Mouse (Mus musculus) NIH3T3 (cell line): ENCODE results near the gene Eif4a3.
"Not testable (repeated sequence)": the region's sequence is repeated elsewhere in the genome, so short reads cannot be mapped to it uniquely, and the experiment has no call there.

Experiments used
- DNase-seq: peaks from one replicate; pipeline ENCODE4 v3.0.0-alpha.2; 2012; ENCODE audit warnings: low read depth

Eif4a3 gene

DNA sequence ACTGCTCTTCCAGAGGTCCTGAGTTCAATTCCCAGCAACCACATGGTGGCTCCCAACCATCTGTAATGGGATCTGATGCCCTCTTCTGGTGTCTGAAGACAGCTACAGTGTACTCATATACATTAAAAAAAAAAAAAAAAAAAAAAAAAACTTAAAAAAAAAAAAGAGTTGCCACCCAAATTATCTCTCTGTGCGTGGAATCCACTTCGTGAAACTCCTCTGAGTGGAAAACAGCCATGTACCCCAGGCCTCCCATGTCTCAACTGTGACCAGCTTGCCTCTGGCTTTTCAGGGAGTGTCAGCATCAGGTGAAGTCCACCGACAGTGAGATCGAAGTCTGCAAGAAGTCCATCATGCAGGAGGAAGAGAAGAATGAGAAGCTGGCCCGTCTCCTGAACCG, 54.3 kb downstream of the Eif4a3 start:
- DNase-seq: not testable (repeated sequence)

DNA sequence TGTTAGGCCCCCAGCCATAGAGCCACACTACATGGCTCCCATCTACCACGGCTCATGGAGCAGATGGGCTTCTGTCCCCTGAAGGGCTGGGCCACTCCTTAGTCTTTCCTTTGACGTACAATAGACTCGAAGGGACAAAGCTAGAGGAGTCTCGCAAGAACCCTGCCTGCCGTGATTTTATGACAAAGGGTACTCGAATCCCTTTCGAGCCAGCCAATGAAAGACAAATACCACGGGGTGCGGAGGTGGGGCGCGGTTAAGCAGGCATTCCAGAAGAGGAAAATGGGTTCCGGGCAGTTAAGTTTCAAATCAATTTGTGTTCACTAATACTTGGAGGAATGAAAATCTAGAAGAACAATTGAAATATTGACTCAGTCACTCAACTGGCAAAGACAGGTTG, 60.4 kb downstream of the Eif4a3 start:
- DNase-seq: no peak
